Mouse (Mus musculus) heart, adult 8-10 months (tissue): ENCODE results near the gene Gm5728. TPM values are rescaled to one million over a fixed set of nuclear protein-coding genes. Genes with fewer than 3 reads are reported as not detected.
"Not testable (repeated sequence)": the region's sequence is repeated elsewhere in the genome, so short reads cannot be mapped to it uniquely, and the experiment has no call there.

Source experiments
- DNase-seq: peaks from one replicate; pipeline ENCODE4 v3.0.0; 2022; ENCODE audit warnings: low spot score
- total RNA-seq, 4 experiments: library from RNA; stranded (reverse); gene quantifications; 2 replicates each; pipeline ENCODE4 v1.2.4; 2022

The Gm5728 gene
- not detected for total RNA-seq

DNA sequence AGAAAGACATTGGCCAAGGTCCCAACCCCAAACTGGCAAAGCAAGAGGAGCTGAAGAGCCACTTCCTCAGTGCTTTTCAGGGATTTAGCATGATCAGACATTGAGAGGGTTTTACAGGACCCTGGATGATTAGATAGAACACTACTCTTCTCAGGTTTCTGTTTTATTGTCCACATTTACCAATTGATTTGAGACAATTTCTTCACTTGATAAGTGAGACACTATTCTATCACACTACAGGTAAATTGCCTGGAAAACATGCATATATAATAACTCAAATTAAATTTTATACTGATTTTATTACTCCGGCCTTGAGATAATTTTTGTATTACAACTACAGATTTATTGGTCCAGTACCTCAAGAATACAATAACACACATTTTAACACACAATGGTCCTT is at the start of gene Gm5728:
Gene Gm5728 (minus strand): TSS at position 101 of the 400 bp plus-strand sequence.
- not testable (repeated sequence) for DNase-seq

GRCm38 (mm10) chr7:20417642-20418041 is 42.4 kb upstream of the Gm5728 start, which contains the start of gene Vmn1r100:
Gene Vmn1r100 (plus strand): TSS chr7:20417942.
- not testable (repeated sequence) for DNase-seq

- DNase-seq, result not testable (repeated sequence)
Measured at GRCm38 (mm10) chr7:20333965-20334364, 41.2 kb downstream of the Gm5728 start, which contains the start of gene Gm4133. Gene Gm4133 (minus strand): TSS chr7:20334065.

Other genes with a start within 250 kb of the Gm5728 start
- not detected for gene Vmn1r93, start 236.3 kb downstream of the Gm5728 start, total RNA-seq
- gene Vmn1r94, start 207.0 kb downstream of the Gm5728 start, total RNA-seq, result not detected
- gene Vmn1r95, start 181.7 kb downstream of the Gm5728 start, total RNA-seq, result not detected
- not detected for gene Gm6164, start 169.8 kb downstream of the Gm5728 start, total RNA-seq
- not detected for gene Gm4498, start 141.6 kb downstream of the Gm5728 start, total RNA-seq
- not detected for gene Gm5890, start 112.6 kb downstream of the Gm5728 start, total RNA-seq
- not detected for gene Gm4133, start 41.3 kb downstream of the Gm5728 start, total RNA-seq
- gene Vmn1r100, start 42.5 kb upstream of the Gm5728 start, total RNA-seq, result not detected
- not detected for gene Vmn1r101, start 67.2 kb upstream of the Gm5728 start, total RNA-seq
- not detected for gene Gm10670, start 99.5 kb upstream of the Gm5728 start, total RNA-seq
- not detected for gene Vmn1r103, start 135.1 kb upstream of the Gm5728 start, total RNA-seq
- not detected for gene Vmn1r104, start 158.4 kb upstream of the Gm5728 start, total RNA-seq
- gene Gm5726, start 170.3 kb upstream of the Gm5728 start, total RNA-seq, result not detected
- gene Gm4141, start 200.8 kb upstream of the Gm5728 start, total RNA-seq, result not detected
- not detected for gene Gm4513, start 223.6 kb upstream of the Gm5728 start, total RNA-seq